Mouse (Mus musculus): ENCODE results near the gene Lin7c. TPM values are rescaled to one million over a fixed set of nuclear protein-coding genes. Genes with fewer than 3 reads are reported as not detected.
"Not testable (repeated sequence)": the region's sequence is repeated elsewhere in the genome, so short reads cannot be mapped to it uniquely, and the experiment has no call there.

The Lin7c gene
- 50.8 and 80.7 TPM in 2 replicates for polyA plus RNA-seq (2014; fragmentation: Nextera tagmentation; extraction: Ambion mirVana)

GRCm38 (mm10) chr2:109890597-109890996 lies at the start of gene Lin7c:
Gene Lin7c (plus strand): TSS chr2:109890853.
- WGBS, result under 1% methylated on average over 42 of the region's 42 CpGs
- no peaks in the 10 kb centered on the region for H3K27me3 ChIP-seq (ENCODE audit: control insufficient read depth, insufficient read depth, low read length)
- peak within 1 kb of the TSS; percentile 83 for H3K9ac ChIP-seq (ENCODE audit: low read depth, low read length)
- peaks cover 11% of the 10 kb centered on the region for H3K4me1 ChIP-seq (ENCODE audit: control insufficient read depth, insufficient read depth, low read length)
- peaks cover 15% of the 10 kb centered on the region for H3K36me3 ChIP-seq (ENCODE audit: control insufficient read depth, insufficient read depth, low read length)
- H3K4me3 ChIP-seq (ENCODE audit: low read length), result peak within 1 kb of the TSS; percentile 87
- peaks cover 3% of the 10 kb centered on the region; the same call in 1 of the 2 replicates for H3K9me3 ChIP-seq (ENCODE audit: control insufficient read depth, low read length)
- peak within 1 kb of the TSS; percentile 83 for H3K27ac ChIP-seq (ENCODE audit: low read depth, low read length)
- peak; percentile 100 for ATAC-seq (ENCODE audit: low FRiP score, low TSS enrichment)
- peak within 1 kb of the TSS; percentile 47 for H3K4me2 ChIP-seq (replicated peaks; ENCODE audit: low read depth, low read length)

- WGBS, result 50% methylated on average over 4 of the region's 4 CpGs
- Histone ChIP-seq H3K4me2 (replicated peaks; ENCODE audit: low read depth, low read length) (no peak overlapping the region), H3K27ac (ENCODE audit: low read depth, low read length) (no peak overlapping the region), H3K4me3 (ENCODE audit: low read length) (no peak overlapping the region), H3K4me1 (ENCODE audit: control insufficient read depth, insufficient read depth, low read length) (no peaks in the 10 kb centered on the region), H3K9ac (ENCODE audit: low read depth, low read length) (no peak overlapping the region), H3K36me3 (ENCODE audit: control insufficient read depth, insufficient read depth, low read length) (no peaks in the 10 kb centered on the region), H3K9me3 (ENCODE audit: control insufficient read depth, low read length) (no peaks in the 10 kb centered on the region), H3K27me3 (ENCODE audit: control insufficient read depth, insufficient read depth, low read length) (no peaks in the 10 kb centered on the region)
- ATAC-seq (ENCODE audit: low FRiP score, low TSS enrichment), result no peak
These were observed 44.3 kb upstream of the Lin7c start for GRCm38 (mm10) chr2:109846401-109846800.

- Histone ChIP-seq H3K4me1 (ENCODE audit: control insufficient read depth, insufficient read depth, low read length) (no peaks in the 10 kb centered on the region), H3K27ac (ENCODE audit: low read depth, low read length) (no peak overlapping the region), H3K9ac (ENCODE audit: low read depth, low read length) (no peak overlapping the region), H3K4me3 (ENCODE audit: low read length) (no peak overlapping the region), H3K9me3 (ENCODE audit: control insufficient read depth, low read length) (no peaks in the 10 kb centered on the region), H3K4me2 (replicated peaks; ENCODE audit: low read depth, low read length) (peak overlapping the region; percentile 21; the same call in 1 of the 2 replicates), H3K36me3 (ENCODE audit: control insufficient read depth, insufficient read depth, low read length) (no peaks in the 10 kb centered on the region), H3K27me3 (ENCODE audit: control insufficient read depth, insufficient read depth, low read length) (no peaks in the 10 kb centered on the region)
- ATAC-seq (ENCODE audit: low FRiP score, low TSS enrichment), result peak; percentile 92
- 23% methylated on average over 4 of the region's 4 CpGs for WGBS
These were observed 42.3 kb upstream of the Lin7c start for GRCm38 (mm10) chr2:109848305-109848704.

GRCm38 (mm10) chr2:109848715-109849114 lies 41.9 kb upstream of the Lin7c start:
- Histone ChIP-seq H3K9ac (ENCODE audit: low read depth, low read length) (no peak overlapping the region), H3K9me3 (ENCODE audit: control insufficient read depth, low read length) (no peaks in the 10 kb centered on the region), H3K27ac (ENCODE audit: low read depth, low read length) (no peak overlapping the region), H3K4me3 (ENCODE audit: low read length) (no peak overlapping the region), H3K4me1 (ENCODE audit: control insufficient read depth, insufficient read depth, low read length) (no peaks in the 10 kb centered on the region), H3K27me3 (ENCODE audit: control insufficient read depth, insufficient read depth, low read length) (no peaks in the 10 kb centered on the region), H3K4me2 (replicated peaks; ENCODE audit: low read depth, low read length) (peak overlapping the region; percentile 21; the same call in 1 of the 2 replicates), H3K36me3 (ENCODE audit: control insufficient read depth, insufficient read depth, low read length) (no peaks in the 10 kb centered on the region)
- ATAC-seq (ENCODE audit: low FRiP score, low TSS enrichment), result peak; percentile 96
- WGBS, result 18% methylated on average over 8 of the region's 8 CpGs

GRCm38 (mm10) chr2:109855601-109856000 lies 35.1 kb upstream of the Lin7c start:
- Histone ChIP-seq H3K4me1 (ENCODE audit: control insufficient read depth, insufficient read depth, low read length) (no peaks in the 10 kb centered on the region), H3K27me3 (ENCODE audit: control insufficient read depth, insufficient read depth, low read length) (no peaks in the 10 kb centered on the region), H3K9ac (ENCODE audit: low read depth, low read length) (no peak overlapping the region), H3K36me3 (ENCODE audit: control insufficient read depth, insufficient read depth, low read length) (no peaks in the 10 kb centered on the region), H3K4me3 (ENCODE audit: low read length) (no peak overlapping the region), H3K27ac (ENCODE audit: low read depth, low read length) (no peak overlapping the region), H3K9me3 (ENCODE audit: control insufficient read depth, low read length) (no peaks in the 10 kb centered on the region), H3K4me2 (replicated peaks; ENCODE audit: low read depth, low read length) (no peak overlapping the region)
- WGBS, result 88% methylated on average over 5 of the region's 5 CpGs
- ATAC-seq (ENCODE audit: low FRiP score, low TSS enrichment), result no peak

- H3K4me2 ChIP-seq (replicated peaks; ENCODE audit: low read depth, low read length), result no peak overlapping the region
- H3K4me1 ChIP-seq (ENCODE audit: control insufficient read depth, insufficient read depth, low read length), result no peaks in the 10 kb centered on the region
- no peak overlapping the region for H3K9ac ChIP-seq (ENCODE audit: low read depth, low read length)
- no peaks in the 10 kb centered on the region for H3K27me3 ChIP-seq (ENCODE audit: control insufficient read depth, insufficient read depth, low read length)
- WGBS, result 79% methylated on average over 2 of the region's 2 CpGs
- no peak overlapping the region for H3K27ac ChIP-seq (ENCODE audit: low read depth, low read length)
- ATAC-seq (ENCODE audit: low FRiP score, low TSS enrichment), result no peak
- no peaks in the 10 kb centered on the region for H3K9me3 ChIP-seq (ENCODE audit: control insufficient read depth, low read length)
- no peaks in the 10 kb centered on the region for H3K36me3 ChIP-seq (ENCODE audit: control insufficient read depth, insufficient read depth, low read length)
- H3K4me3 ChIP-seq (ENCODE audit: low read length), result no peak overlapping the region
These were observed 31.0 kb upstream of the Lin7c start for GRCm38 (mm10) chr2:109859671-109860070.

- no peaks in the 10 kb centered on the region for H3K4me1 ChIP-seq (ENCODE audit: control insufficient read depth, insufficient read depth, low read length)
- no peak overlapping the region for H3K9ac ChIP-seq (ENCODE audit: low read depth, low read length)
- no peak overlapping the region for H3K27ac ChIP-seq (ENCODE audit: low read depth, low read length)
- no peaks in the 10 kb centered on the region for H3K27me3 ChIP-seq (ENCODE audit: control insufficient read depth, insufficient read depth, low read length)
- no peak for ATAC-seq (ENCODE audit: low FRiP score, low TSS enrichment)
- no peaks in the 10 kb centered on the region for H3K36me3 ChIP-seq (ENCODE audit: control insufficient read depth, insufficient read depth, low read length)
- H3K9me3 ChIP-seq (ENCODE audit: control insufficient read depth, low read length), result no peaks in the 10 kb centered on the region
- WGBS, result 90% methylated on average over 3 of the region's 3 CpGs
- H3K4me2 ChIP-seq (replicated peaks; ENCODE audit: low read depth, low read length), result no peak overlapping the region
- no peak overlapping the region for H3K4me3 ChIP-seq (ENCODE audit: low read length)
These were observed 29.8 kb upstream of the Lin7c start for GRCm38 (mm10) chr2:109860832-109861231.

- not testable (repeated sequence) for H3K9me3 ChIP-seq (ENCODE audit: control insufficient read depth, low read length); H3K27ac ChIP-seq (ENCODE audit: low read depth, low read length); ATAC-seq (ENCODE audit: low FRiP score, low TSS enrichment); H3K27me3 ChIP-seq (ENCODE audit: control insufficient read depth, insufficient read depth, low read length); H3K36me3 ChIP-seq (ENCODE audit: control insufficient read depth, insufficient read depth, low read length); H3K4me1 ChIP-seq (ENCODE audit: control insufficient read depth, insufficient read depth, low read length); H3K4me2 ChIP-seq (replicated peaks; ENCODE audit: low read depth, low read length); H3K9ac ChIP-seq (ENCODE audit: low read depth, low read length); H3K4me3 ChIP-seq (ENCODE audit: low read length)
- WGBS, result 84% methylated on average over 4 of the region's 4 CpGs
These were observed 11.2 kb upstream of the Lin7c start for GRCm38 (mm10) chr2:109879429-109879828.

- H3K9ac ChIP-seq (ENCODE audit: low read depth, low read length), result no peak overlapping the region
- H3K4me1 ChIP-seq (ENCODE audit: control insufficient read depth, insufficient read depth, low read length), result no peaks in the 10 kb centered on the region
- no peak for ATAC-seq (ENCODE audit: low FRiP score, low TSS enrichment)
- no peaks in the 10 kb centered on the region for H3K27me3 ChIP-seq (ENCODE audit: control insufficient read depth, insufficient read depth, low read length)
- no peaks in the 10 kb centered on the region for H3K9me3 ChIP-seq (ENCODE audit: control insufficient read depth, low read length)
- no peak overlapping the region for H3K27ac ChIP-seq (ENCODE audit: low read depth, low read length)
- H3K36me3 ChIP-seq (ENCODE audit: control insufficient read depth, insufficient read depth, low read length), result no peaks in the 10 kb centered on the region
- WGBS, result 46% methylated on average over 2 of the region's 2 CpGs
- H3K4me2 ChIP-seq (replicated peaks; ENCODE audit: low read depth, low read length), result no peak overlapping the region
- no peak overlapping the region for H3K4me3 ChIP-seq (ENCODE audit: low read length)
These were observed 9.5 kb upstream of the Lin7c start for GRCm38 (mm10) chr2:109881111-109881510.
